In the genomic region with DNA sequence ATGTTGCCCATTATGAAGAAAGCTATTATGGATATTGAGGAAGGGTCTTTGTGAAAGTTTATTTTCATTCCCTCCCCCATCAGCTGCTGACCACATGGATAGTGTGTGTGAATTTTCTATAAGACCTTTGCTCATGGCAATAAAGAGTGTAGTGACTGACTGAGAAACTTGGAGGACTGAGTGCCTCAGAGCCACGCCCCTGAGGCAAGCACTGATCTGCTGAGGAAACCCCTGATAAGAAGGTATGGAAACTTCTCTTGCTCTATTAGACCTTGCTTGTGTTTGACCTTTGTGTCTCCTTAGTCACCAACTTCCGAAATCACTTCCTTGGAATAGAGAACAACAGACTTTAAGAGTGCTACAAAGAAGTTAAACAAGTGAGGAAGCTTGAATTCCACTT, we compare ENCODE assay signal across 35 mouse cellular contexts. TPM values are rescaled to one million over a fixed set of nuclear protein-coding genes. Genes with fewer than 3 reads are reported as not detected.
"Had no signal": no experiment of that assay in that cellular context is flagged by ENCODE, and none has a peak within 500 bp of the region (broad histone marks: within the 10 kb centered on the region; RNA-seq: fewer than 3 reads in every experiment).

No protein-coding gene starts in this region.

- H3K9me3 ChIP-seq: heart, embryonic 10.5 days; heart, embryonic 12.5 days; heart, embryonic 13.5 days; heart, embryonic 15.5 days; hindbrain, embryonic 10.5 days; hindbrain, embryonic 12.5 days; hindbrain, embryonic 13.5 days; hindbrain, embryonic 15.5 days; kidney, embryonic 15.5 days had no signal

- H3K27ac ChIP-seq: heart, adult 2 months; heart, embryonic 10.5 days; heart, embryonic 13.5 days; heart, embryonic 15.5 days; hindbrain, embryonic 10.5 days; hindbrain, embryonic 12.5 days; hindbrain, embryonic 13.5 days; hindbrain, embryonic 14.5 days; hindbrain, embryonic 15.5 days; hindbrain, postnatal 0 days; kidney, embryonic 15.5 days; kidney, postnatal 0 days; layer of hippocampus, adult 2 months; left cerebral cortex, adult 2 months had no signal

- ATAC-seq: hindbrain, embryonic 16.5 days; hindbrain, postnatal 0 days; inflammation-experienced regulatory T-cells, adult 6 months had no signal

- H3K36me3 ChIP-seq: heart, embryonic 10.5 days; heart, embryonic 12.5 days; heart, embryonic 13.5 days; heart, embryonic 15.5 days; hindbrain, embryonic 10.5 days; hindbrain, embryonic 12.5 days; hindbrain, embryonic 13.5 days; hindbrain, embryonic 15.5 days; kidney, embryonic 15.5 days had no signal

- H3K4me3 ChIP-seq: heart, adult 2 months; heart, embryonic 10.5 days; heart, embryonic 12.5 days; heart, embryonic 13.5 days; heart, embryonic 15.5 days; hindbrain, embryonic 10.5 days; hindbrain, embryonic 12.5 days; hindbrain, embryonic 13.5 days; hindbrain, embryonic 15.5 days; kidney, embryonic 15.5 days; layer of hippocampus, adult 2 months; left cerebral cortex, adult 2 months had no signal

- H3K9ac ChIP-seq: heart, embryonic 12.5 days; heart, embryonic 13.5 days; heart, embryonic 15.5 days; hindbrain, embryonic 12.5 days; hindbrain, embryonic 13.5 days; hindbrain, embryonic 14.5 days; hindbrain, embryonic 15.5 days; kidney, embryonic 15.5 days had no signal

- H3K4me2 ChIP-seq: heart, embryonic 11.5 days; heart, embryonic 12.5 days; heart, embryonic 13.5 days; heart, embryonic 15.5 days; hindbrain, embryonic 12.5 days; hindbrain, embryonic 13.5 days; hindbrain, embryonic 14.5 days; hindbrain, embryonic 15.5 days; kidney, embryonic 15.5 days had no signal

- H3K27me3 ChIP-seq: heart, embryonic 12.5 days; heart, embryonic 13.5 days; heart, embryonic 15.5 days; hindbrain, embryonic 12.5 days; hindbrain, embryonic 13.5 days; hindbrain, embryonic 15.5 days; kidney, embryonic 15.5 days had no signal

- DNase-seq: heart, adult 18-20 months; heart, adult 2 months; heart, postnatal 10 days; heart, postnatal 14 days; heart, postnatal 36 days; heart, postnatal 4 days; kidney, adult 11 months; kidney, adult 18-20 months; kidney, adult 2 months; kidney, adult 8-10 months; kidney, adult 9 months; kidney, postnatal 10 days; kidney, postnatal 14 days; kidney, postnatal 25 days; kidney, postnatal 36 days; kidney, postnatal 4 days; layer of hippocampus, adult 9-11 months; layer of hippocampus, postnatal 36 days had no signal

- H3K4me1 ChIP-seq: heart, embryonic 10.5 days; heart, embryonic 12.5 days; heart, embryonic 13.5 days; heart, embryonic 15.5 days; hindbrain, embryonic 10.5 days; hindbrain, embryonic 12.5 days; hindbrain, embryonic 13.5 days; hindbrain, embryonic 15.5 days; kidney, embryonic 15.5 days had no signal

RNA-seq across cellular contexts. Expression of gene Rims1, which starts 55.3 kb away (rescaled TPM):
- polyA plus RNA-seq: inflammation-experienced regulatory T-cells, adult 6 months had no signal
